Mouse (Mus musculus) lung, adult 2 months (tissue): ENCODE data around the gene Adam20. TPM values are rescaled to one million over a fixed set of nuclear protein-coding genes. Genes with fewer than 3 reads are reported as not detected.
"Not testable (repeated sequence)": the region's sequence is repeated elsewhere in the genome, so short reads cannot be mapped to it uniquely, and the experiment has no call there.

ENCODE experiments used
- DNase-seq: peaks from one replicate; pipeline ENCODE4 v3.0.0; 2022
- H3K4me1 ChIP-seq: fragments of 200-500 bp; 2 replicates; pipeline ENCODE4 v1.6.1; 2011; ENCODE audit warnings: low read length; ENCODE audit not compliant: control insufficient read depth, insufficient read depth
- H3K4me3 ChIP-seq: fragments of 200-500 bp; replicated peaks from 2 replicates; pipeline ENCODE3; 2011; ENCODE audit warnings: low read depth, mild to moderate bottlenecking, control low read depth, low read length; ENCODE audit errors: extremely low read depth
- CTCF ChIP-seq: fragments of 200-500 bp; IDR thresholded peaks from 2 replicates; pipeline ENCODE4 v1.5.1; 2011; ENCODE audit warnings: mild to moderate bottlenecking, low read length, control low read depth; ENCODE audit not compliant: insufficient read depth
- POLR2A ChIP-seq: fragments of 200-500 bp; IDR thresholded peaks from 2 replicates; pipeline ENCODE4 v1.6.1; 2011; ENCODE audit warnings: low read depth, mild to moderate bottlenecking, control low read depth, low read length, borderline replicate concordance; ENCODE audit errors: extremely low read depth
- WGBS: fragments of 180-500 bp; shearing (Covaris S2); methylation state at CpG from one replicate; pipeline ENCODE4 v1.1.7; 2018; 5-methylcytosine and 5-hydroxymethylcytosine counted together
- polyA plus RNA-seq: library from polyadenylated mRNA; depleted of rRNA; stranded (reverse); fragments of >200 nt; gene quantifications from 2 replicates; pipeline ENCODE4 v1.2.3, GENCODE M21; 2012; rRNA removed

Gene Adam20
- not detected in 2 replicates for polyA plus RNA-seq

DNA sequence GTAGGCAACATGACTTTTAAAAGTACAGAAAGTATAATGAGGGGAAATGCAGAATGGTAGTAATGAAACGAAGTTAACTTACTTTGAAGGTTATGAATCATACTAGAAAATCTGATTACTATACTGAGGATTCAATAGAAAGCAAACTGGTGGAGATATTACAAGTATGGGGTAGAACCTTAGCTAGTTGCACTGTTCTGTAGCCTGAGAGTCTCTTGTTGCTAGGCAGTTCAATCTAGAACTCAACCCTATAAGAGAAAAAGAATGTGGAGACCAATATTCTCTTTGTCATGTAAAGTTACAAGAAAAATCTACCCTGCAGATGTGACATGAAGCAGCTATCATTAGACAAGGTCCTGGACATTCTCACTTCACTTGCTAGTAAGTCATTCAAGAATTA, at the start of gene Adam20:
Adam20 (plus strand) TSS at position 301 of the 400 bp plus-strand sequence.
- DNase-seq, H3K4me1 ChIP-seq, H3K4me3 ChIP-seq: not testable (repeated sequence)
- 65% methylated on average over 1 of the region's 1 CpGs for WGBS

DNA sequence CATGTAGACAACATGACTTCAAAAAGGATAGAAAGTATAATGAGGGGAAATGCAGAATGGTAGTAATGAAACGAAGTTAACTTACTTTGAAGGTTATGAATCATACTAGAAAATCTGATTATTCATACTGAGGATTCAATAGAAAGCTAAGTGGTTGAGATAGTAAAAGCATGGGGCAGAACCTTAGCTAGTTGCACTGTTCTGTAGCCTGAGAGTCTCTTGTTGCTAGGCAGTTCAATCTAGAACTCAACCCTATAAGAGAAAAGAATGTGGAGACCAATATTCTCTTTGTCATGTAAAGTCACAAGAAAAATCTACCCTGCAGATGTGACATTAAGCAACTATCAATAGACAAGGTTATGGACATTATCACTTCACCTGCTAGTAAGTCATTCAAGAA, 41.2 kb upstream of the Adam20 start, which contains the start of gene Adam25:
Adam25 (plus strand) TSS at position 301 of the 400 bp plus-strand sequence.
- H3K4me1 ChIP-seq, H3K4me3 ChIP-seq, DNase-seq: not testable (repeated sequence)
- WGBS: 43% methylated on average over 1 of the region's 1 CpGs

DNA sequence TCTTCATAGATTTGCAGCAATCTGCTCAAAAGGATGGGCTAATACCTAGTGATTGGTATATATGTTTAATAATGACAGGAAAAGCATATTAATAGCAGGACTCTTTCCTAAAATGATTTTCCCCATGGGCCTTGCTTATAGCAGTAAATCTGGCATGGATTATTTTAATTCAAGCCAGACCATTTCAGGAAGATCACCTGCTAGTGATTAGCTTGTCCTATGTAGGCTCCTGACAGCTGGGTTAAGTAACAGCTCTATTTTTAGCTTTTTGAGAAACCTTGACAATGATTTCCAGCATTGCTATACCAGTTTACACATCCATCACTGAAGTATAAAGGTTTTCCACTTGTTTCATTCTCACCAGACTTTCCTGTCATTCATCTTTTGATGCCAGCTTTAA, 9.8 kb upstream of the Adam20 start:
- TF ChIP-seq POLR2A: no peak
- no peak for TF ChIP-seq CTCF
- no peak for DNase-seq
- Histone ChIP-seq H3K4me1 (no peaks in the 10 kb centered on the region), H3K4me3 (no peak overlapping the region)

DNA sequence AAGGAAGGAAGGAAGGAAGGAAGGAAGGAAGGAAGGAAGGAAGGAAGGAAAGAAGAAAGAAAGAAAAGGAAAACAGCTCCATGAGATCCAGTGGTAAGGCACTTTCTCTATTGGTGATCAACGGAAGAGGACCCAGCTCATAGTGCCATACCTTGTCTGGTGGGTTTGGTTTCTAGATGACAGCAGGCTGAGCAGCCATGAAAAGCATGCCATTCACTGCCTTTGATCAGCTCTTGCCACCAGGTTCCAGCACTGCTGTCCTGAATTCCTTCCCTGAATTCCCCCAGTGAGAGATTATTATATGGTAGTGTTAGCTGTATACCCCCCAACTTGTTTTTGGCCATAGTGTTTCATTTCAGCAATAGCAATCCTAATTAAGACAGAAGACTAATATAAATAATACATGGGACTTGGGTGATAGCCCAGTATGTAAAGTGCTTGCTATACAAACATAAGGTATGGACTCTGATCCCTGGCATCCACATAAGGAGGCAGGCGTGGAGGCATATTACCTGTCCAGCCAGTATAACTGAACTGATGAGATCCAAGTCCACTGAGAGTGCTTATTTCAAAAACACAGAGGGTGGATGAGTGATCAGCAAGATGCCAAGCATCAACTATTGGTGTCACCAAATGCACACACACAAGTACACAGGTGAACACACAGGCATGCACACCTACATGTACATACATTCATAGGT, 10.5 kb downstream of the Adam20 start:
- H3K4me1 ChIP-seq: no peaks in the 10 kb centered on the region
- no peak overlapping the region for H3K4me3 ChIP-seq
- WGBS: 76% methylated on average over 2 of the region's 2 CpGs
- no peak for TF ChIP-seq POLR2A
- TF ChIP-seq CTCF: no peak
- no peak for DNase-seq

Other genes with a start within 250 kb of the Adam20 start
- gene Adam24, start 118.2 kb upstream of the Adam20 start, polyA plus RNA-seq: not detected in 2 replicates
- not detected in 2 replicates for gene Adam25, start 41.1 kb upstream of the Adam20 start, polyA plus RNA-seq
- not detected in 2 replicates for gene Adam39, start 29.7 kb downstream of the Adam20 start, polyA plus RNA-seq